Mouse (Mus musculus) Muller cell, postnatal 12 days (primary cell): ENCODE measurements around the gene Cbfa2t2.

Experiments used
- DNase-seq: peaks from one replicate; pipeline ENCODE4 v3.0.0-alpha.2; 2015; ENCODE audit errors: inconsistent ontology term

The Cbfa2t2 gene

GRCm38 (mm10) chr2:154425522-154425921 is 10.8 kb upstream of the Cbfa2t2 start:
- DNase-seq: no peak

GRCm38 (mm10) chr2:154426188-154426904 is 9.9 kb upstream of the Cbfa2t2 start:
- DNase-seq: peak; percentile 39

- no peak for DNase-seq
Measured at GRCm38 (mm10) chr2:154426905-154427852, 9.1 kb upstream of the Cbfa2t2 start.

- no peak for DNase-seq
Measured at GRCm38 (mm10) chr2:154427853-154428360, 8.4 kb upstream of the Cbfa2t2 start.

- no peak for DNase-seq
Measured at GRCm38 (mm10) chr2:154430566-154430965, 5.7 kb upstream of the Cbfa2t2 start.

GRCm38 (mm10) chr2:154432696-154433095 is 3.6 kb upstream of the Cbfa2t2 start:
- DNase-seq: no peak

GRCm38 (mm10) chr2:154433391-154433790 is 2.9 kb upstream of the Cbfa2t2 start:
- DNase-seq: no peak

GRCm38 (mm10) chr2:154434690-154435089 is 1.6 kb upstream of the Cbfa2t2 start:
- DNase-seq: no peak

- DNase-seq: peak; percentile 99
Measured at GRCm38 (mm10) chr2:154436076-154436457, 214 bp upstream of the Cbfa2t2 start.

GRCm38 (mm10) chr2:154437191-154437527 is 878 bp downstream of the Cbfa2t2 start:
- no peak for DNase-seq

- no peak for DNase-seq
Measured at GRCm38 (mm10) chr2:154440453-154440852, 4.2 kb downstream of the Cbfa2t2 start.

GRCm38 (mm10) chr2:154447821-154448220 is 11.5 kb downstream of the Cbfa2t2 start:
- DNase-seq: no peak

GRCm38 (mm10) chr2:154448633-154449032 is 12.4 kb downstream of the Cbfa2t2 start:
- DNase-seq: peak; percentile 25

- no peak for DNase-seq
Measured at GRCm38 (mm10) chr2:154452951-154453350, 16.7 kb downstream of the Cbfa2t2 start.

- peak; percentile 21 for DNase-seq
Measured at GRCm38 (mm10) chr2:154454099-154454498, 17.8 kb downstream of the Cbfa2t2 start.

GRCm38 (mm10) chr2:154454605-154455004 is 18.3 kb downstream of the Cbfa2t2 start:
- peak; percentile 89 for DNase-seq

- no peak for DNase-seq
Measured at GRCm38 (mm10) chr2:154455776-154456175, 19.5 kb downstream of the Cbfa2t2 start.

GRCm38 (mm10) chr2:154456621-154457020 is 20.3 kb downstream of the Cbfa2t2 start:
- no peak for DNase-seq

GRCm38 (mm10) chr2:154459262-154459661 is 23.0 kb downstream of the Cbfa2t2 start:
- no peak for DNase-seq

GRCm38 (mm10) chr2:154459851-154460250 is 23.6 kb downstream of the Cbfa2t2 start:
- peak; percentile 50 for DNase-seq

GRCm38 (mm10) chr2:154463621-154464198 is 27.4 kb downstream of the Cbfa2t2 start:
- DNase-seq: peak; percentile 47

GRCm38 (mm10) chr2:154465914-154466335 is 29.6 kb downstream of the Cbfa2t2 start:
- DNase-seq: no peak
